Mouse (Mus musculus): ENCODE data around the gene Slc16a2. TPM values are rescaled to one million over a fixed set of nuclear protein-coding genes. Genes with fewer than 3 reads are reported as not detected.

Slc16a2 gene
- polyA plus RNA-seq, 1 experiment = 37.9 TPM

DNA sequence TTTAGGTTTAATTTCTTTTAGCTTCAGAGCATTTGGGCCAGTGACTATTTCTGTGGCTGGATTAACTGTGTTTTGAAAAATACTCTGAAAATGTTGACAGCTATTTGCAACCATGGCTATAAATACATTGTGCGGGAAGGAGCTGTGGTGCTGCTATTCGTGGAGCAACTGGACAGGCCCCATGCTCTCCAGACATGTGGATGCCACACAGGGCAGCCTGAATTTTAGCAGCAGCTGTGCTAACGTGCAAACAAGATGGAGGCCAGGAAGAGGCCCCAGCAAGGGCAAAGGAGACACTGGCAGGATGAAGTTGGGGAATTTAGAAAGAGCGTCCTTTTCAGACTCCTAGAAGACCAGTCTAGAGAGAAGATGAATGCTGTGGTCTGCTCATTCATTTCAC is 15.4 kb downstream of the Slc16a2 start:
- no peak for DNase-seq (ENCODE audit: low read depth)
- no peak for TF ChIP-seq POLR2A (IDR thresholded peaks at IDR 0.05; ENCODE audit: borderline replicate concordance, extremely low read depth, insufficient read depth, insufficient read length, poor library complexity, severe bottlenecking)
- no peak for TF ChIP-seq CTCF (IDR thresholded peaks at IDR 0.05; ENCODE audit: borderline replicate concordance, extremely low read depth, insufficient read depth, insufficient read length)

DNA sequence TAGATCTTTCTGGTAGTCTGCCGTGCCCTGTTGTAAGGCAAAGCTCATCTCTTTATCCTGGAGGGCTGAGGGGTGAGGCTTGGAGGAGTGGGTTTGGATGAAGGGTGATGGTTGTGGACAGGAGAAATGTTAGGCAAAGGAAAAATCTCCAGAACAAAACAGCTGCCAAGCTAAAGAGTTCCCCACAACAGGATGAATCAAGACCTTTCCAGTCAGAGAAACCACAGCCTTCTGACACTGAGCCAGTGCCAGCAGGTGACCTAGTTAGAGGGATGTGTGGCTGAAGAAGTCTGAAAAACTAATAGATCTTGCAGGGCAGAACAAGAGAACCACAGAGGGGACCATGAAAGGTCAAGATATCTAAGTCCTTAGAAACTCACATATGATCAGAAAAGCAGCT is 24.8 kb downstream of the Slc16a2 start:
- no peak for DNase-seq (ENCODE audit: low read depth)

GRCm38 (mm10) chrX:103795506-103795905 is 26.3 kb downstream of the Slc16a2 start:
- no peak for TF ChIP-seq CTCF (IDR thresholded peaks at IDR 0.05; ENCODE audit: borderline replicate concordance, extremely low read depth, insufficient read depth, insufficient read length)
- no peak for TF ChIP-seq POLR2A (IDR thresholded peaks at IDR 0.05; ENCODE audit: borderline replicate concordance, extremely low read depth, insufficient read depth, insufficient read length, poor library complexity, severe bottlenecking)
- DNase-seq (ENCODE audit: low read depth) = no peak

More for the DNA sequence above, 24.8 kb downstream of the Slc16a2 start:
- TF ChIP-seq CTCF (IDR thresholded peaks at IDR 0.05; ENCODE audit: borderline replicate concordance, extremely low read depth, insufficient read depth, insufficient read length) = no peak
- TF ChIP-seq POLR2A (IDR thresholded peaks at IDR 0.05; ENCODE audit: borderline replicate concordance, extremely low read depth, insufficient read depth, insufficient read length, poor library complexity, severe bottlenecking) = no peak

DNA sequence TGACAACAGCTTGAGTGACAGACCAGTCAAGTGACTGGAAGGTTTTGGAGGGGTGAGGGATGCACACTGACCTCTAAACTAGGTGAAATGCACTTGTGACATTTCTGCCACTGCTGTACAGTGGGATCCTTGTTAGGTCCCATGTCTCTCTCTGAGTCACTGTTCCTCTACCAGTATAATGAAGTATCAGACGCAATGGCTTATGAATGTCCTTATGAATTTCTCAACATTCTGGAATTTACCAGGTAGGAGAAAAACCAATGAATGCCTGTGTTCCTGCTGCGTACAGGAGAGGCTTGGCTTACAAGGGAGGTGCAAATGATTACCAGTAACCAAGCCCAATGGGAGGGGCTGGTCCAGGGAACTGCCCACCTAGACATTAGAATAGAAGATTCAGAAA is 30.5 kb downstream of the Slc16a2 start:
- TF ChIP-seq POLR2A (IDR thresholded peaks at IDR 0.05; ENCODE audit: borderline replicate concordance, extremely low read depth, insufficient read depth, insufficient read length, poor library complexity, severe bottlenecking) (no peak), CTCF (IDR thresholded peaks at IDR 0.05; ENCODE audit: borderline replicate concordance, extremely low read depth, insufficient read depth, insufficient read length) (no peak)
- DNase-seq (ENCODE audit: low read depth) = no peak

DNA sequence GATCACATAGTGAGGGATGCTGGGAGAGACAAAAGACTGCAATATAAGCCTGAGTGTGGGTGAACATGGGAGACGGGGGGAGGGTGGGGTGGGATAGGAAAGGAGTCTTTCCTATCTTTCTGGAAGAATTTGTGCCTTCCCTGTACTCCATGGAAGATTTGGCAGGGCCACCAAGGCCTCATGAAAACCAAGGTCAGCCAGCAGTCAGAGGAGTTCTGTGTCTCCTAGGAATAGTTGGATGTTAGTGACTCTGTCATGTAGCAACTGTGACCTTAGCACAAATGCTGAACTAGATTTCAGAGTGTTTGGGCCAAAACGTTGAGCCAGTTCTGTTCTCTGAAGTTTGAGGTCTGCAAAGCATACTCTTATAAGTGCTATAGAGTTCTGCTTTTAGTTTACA is 36.1 kb downstream of the Slc16a2 start:
- DNase-seq (ENCODE audit: low read depth) = no peak
- TF ChIP-seq POLR2A (IDR thresholded peaks at IDR 0.05; ENCODE audit: borderline replicate concordance, extremely low read depth, insufficient read depth, insufficient read length, poor library complexity, severe bottlenecking) = no peak
- no peak for TF ChIP-seq CTCF (IDR thresholded peaks at IDR 0.05; ENCODE audit: borderline replicate concordance, extremely low read depth, insufficient read depth, insufficient read length)

- TF ChIP-seq POLR2A (IDR thresholded peaks at IDR 0.05; ENCODE audit: borderline replicate concordance, extremely low read depth, insufficient read depth, insufficient read length, poor library complexity, severe bottlenecking) = no peak
- TF ChIP-seq CTCF (IDR thresholded peaks at IDR 0.05; ENCODE audit: borderline replicate concordance, extremely low read depth, insufficient read depth, insufficient read length) = no peak
Observed at GRCm38 (mm10) chrX:103776412-103776811, 45.4 kb downstream of the Slc16a2 start.

GRCm38 (mm10) chrX:103746197-103746596 is 75.6 kb downstream of the Slc16a2 start:
- TF ChIP-seq CTCF (IDR thresholded peaks at IDR 0.05; ENCODE audit: borderline replicate concordance, extremely low read depth, insufficient read depth, insufficient read length) (no peak), POLR2A (IDR thresholded peaks at IDR 0.05; ENCODE audit: borderline replicate concordance, extremely low read depth, insufficient read depth, insufficient read length, poor library complexity, severe bottlenecking) (no peak)

More at GRCm38 (mm10) chrX:103776412-103776811, 45.4 kb downstream of the Slc16a2 start:
- no peak for DNase-seq (ENCODE audit: low read depth)

GRCm38 (mm10) chrX:103744171-103745039 is 77.4 kb downstream of the Slc16a2 start:
- peak; percentile 95 for DNase-seq (ENCODE audit: low read depth)
- TF ChIP-seq CTCF (IDR thresholded peaks at IDR 0.05; ENCODE audit: borderline replicate concordance, extremely low read depth, insufficient read depth, insufficient read length) (no peak), POLR2A (IDR thresholded peaks at IDR 0.05; ENCODE audit: borderline replicate concordance, extremely low read depth, insufficient read depth, insufficient read length, poor library complexity, severe bottlenecking) (no peak)

More at GRCm38 (mm10) chrX:103746197-103746596, 75.6 kb downstream of the Slc16a2 start:
- no peak for DNase-seq (ENCODE audit: low read depth)

DNA sequence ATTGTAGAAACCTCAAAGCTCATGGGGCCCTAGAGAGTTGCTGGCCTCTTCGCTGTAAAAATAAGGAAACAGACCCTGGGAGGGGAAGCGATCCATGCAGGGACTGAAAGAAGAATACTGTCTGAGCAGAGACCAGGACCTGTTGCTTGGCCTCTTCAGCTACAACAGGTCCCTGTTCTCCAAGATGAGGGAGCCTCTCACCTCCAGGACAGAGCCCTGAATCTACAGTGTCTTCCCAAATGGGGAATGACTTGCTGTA is 79.8 kb downstream of the Slc16a2 start:
- no peak for TF ChIP-seq POLR2A (IDR thresholded peaks at IDR 0.05; ENCODE audit: borderline replicate concordance, extremely low read depth, insufficient read depth, insufficient read length, poor library complexity, severe bottlenecking)
- no peak for TF ChIP-seq CTCF (IDR thresholded peaks at IDR 0.05; ENCODE audit: borderline replicate concordance, extremely low read depth, insufficient read depth, insufficient read length)
- no peak for DNase-seq (ENCODE audit: low read depth)

DNA sequence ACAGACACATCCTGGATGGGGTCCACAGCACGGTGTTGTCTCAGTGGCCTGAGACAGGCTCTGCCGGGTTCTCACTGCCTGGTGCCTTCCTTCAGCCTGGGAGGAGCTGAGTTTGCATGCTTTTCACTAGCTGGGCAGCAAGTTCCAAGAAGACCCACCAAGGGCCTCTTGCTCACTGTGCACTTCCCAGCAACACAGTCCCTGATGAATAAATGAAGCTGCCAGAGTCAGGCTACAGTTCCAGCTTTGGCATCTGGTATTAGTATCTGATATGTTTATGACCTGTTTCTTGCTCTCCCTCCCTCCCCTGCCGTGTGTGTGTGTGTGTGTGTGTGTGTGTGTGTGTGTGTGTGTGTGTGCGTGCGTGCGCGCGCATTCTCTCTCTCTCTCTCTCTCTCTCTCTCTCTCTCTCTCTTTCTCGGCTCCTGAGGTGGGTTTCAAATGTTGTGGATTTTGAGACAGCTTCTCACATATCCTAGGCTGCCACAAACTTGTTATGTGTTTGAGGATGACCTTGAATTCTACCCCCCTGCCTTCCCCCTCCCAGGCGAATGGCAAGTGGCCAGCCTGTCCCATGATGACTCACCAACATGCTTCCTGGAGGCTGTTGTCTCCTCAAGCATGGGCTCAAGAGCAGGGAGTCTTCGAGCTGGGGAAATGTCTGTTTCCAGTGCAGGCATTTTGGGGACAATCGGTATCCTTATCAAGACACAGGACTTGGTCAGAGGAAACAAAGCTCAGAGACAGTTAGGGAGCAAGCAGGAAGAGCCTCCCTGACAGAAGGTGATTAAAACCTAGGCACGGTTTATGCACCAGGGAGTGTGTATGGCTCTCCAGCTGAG is 80.3 kb downstream of the Slc16a2 start:
- TF ChIP-seq CTCF (IDR thresholded peaks at IDR 0.05; ENCODE audit: borderline replicate concordance, extremely low read depth, insufficient read depth, insufficient read length) (no peak), POLR2A (IDR thresholded peaks at IDR 0.05; ENCODE audit: borderline replicate concordance, extremely low read depth, insufficient read depth, insufficient read length, poor library complexity, severe bottlenecking) (no peak)
- no peak for DNase-seq (ENCODE audit: low read depth)

DNA sequence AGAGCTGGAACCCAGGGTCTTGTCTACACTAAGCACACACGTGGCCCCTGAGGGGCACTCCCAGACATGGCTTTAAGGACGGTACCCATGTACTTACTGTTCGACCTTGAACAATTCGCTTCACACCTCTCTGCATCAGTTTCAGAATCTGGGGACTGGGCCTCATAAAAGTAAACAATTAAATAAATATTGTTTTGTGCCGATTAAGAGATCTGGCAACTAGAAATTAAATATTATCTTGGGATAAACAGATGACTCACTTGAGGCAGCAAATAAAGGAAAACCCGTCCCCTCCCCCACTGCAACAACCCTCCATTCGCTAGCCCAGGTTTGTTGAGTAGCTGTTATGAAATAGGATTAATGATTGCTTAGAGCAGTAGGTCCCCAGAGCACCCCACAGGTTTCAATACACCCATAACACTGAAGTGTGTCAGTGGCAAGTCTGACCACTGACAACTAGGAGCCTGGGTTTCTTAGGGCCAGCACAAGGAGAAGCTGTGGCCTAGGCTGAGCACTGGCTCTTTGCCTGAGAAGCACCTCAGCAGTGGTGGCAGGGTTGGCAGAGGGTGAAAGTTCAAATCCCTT is 87.7 kb downstream of the Slc16a2 start:
- DNase-seq (ENCODE audit: low read depth) = no peak
- no peak for TF ChIP-seq POLR2A (IDR thresholded peaks at IDR 0.05; ENCODE audit: borderline replicate concordance, extremely low read depth, insufficient read depth, insufficient read length, poor library complexity, severe bottlenecking)
- no peak for TF ChIP-seq CTCF (IDR thresholded peaks at IDR 0.05; ENCODE audit: borderline replicate concordance, extremely low read depth, insufficient read depth, insufficient read length)

Measured in brain, embryonic 14.5 days (tissue).